Mouse (Mus musculus): Measurements from ENCODE around the gene Fam136a. TPM values are rescaled to one million over a fixed set of nuclear protein-coding genes. Genes with fewer than 3 reads are reported as not detected.

Fam136a gene
- total RNA-seq, 2 experiments from 2014 or later, result 11.9 to 15.1 TPM

- intact Hi-C loops (cut with DNase I), result no loop called here
- no peak for DNase-seq
Measured at GRCm38 (mm10) chr6:86394078-86394720, 28.8 kb downstream of the Fam136a start.

GRCm38 (mm10) chr6:86395021-86395420, 29.6 kb downstream of the Fam136a start:
- DNase-seq, result no peak
- intact Hi-C loops (cut with DNase I), result no loop called here

- DNase-seq, result no peak
- intact Hi-C loops (cut with DNase I), result no loop called here
Measured at GRCm38 (mm10) chr6:86395969-86396368, 30.5 kb downstream of the Fam136a start.

- intact Hi-C loops (cut with DNase I), result no loop called here
- peak; percentile 81 to 93 for DNase-seq
Measured at GRCm38 (mm10) chr6:86396581-86397256, 31.3 kb downstream of the Fam136a start, which contains the start of gene Pcyox1. Gene Pcyox1, minus strand, starts transcription at chr6:86397154.

- intact Hi-C loops (cut with DNase I), result no loop called here
- no peak for DNase-seq
Measured at GRCm38 (mm10) chr6:86397257-86397980, 32.0 kb downstream of the Fam136a start.

GRCm38 (mm10) chr6:86398986-86399385, 33.5 kb downstream of the Fam136a start:
- DNase-seq, result no peak
- intact Hi-C loops (cut with DNase I), result no loop called here

- intact Hi-C loops (cut with DNase I), result loop anchor here (2.0 kb wide), 1 partner anchor 35 kb away; the partner anchor contains the start of gene Fam136a
- DNase-seq, result no peak
Measured at GRCm38 (mm10) chr6:86399995-86400394, 34.5 kb downstream of the Fam136a start.

GRCm38 (mm10) chr6:86400972-86401371, 35.5 kb downstream of the Fam136a start:
- DNase-seq, result peak; percentile 48 to 59
- intact Hi-C loops (cut with DNase I), result loop anchor here (2.0 kb wide), 1 partner anchor 36 kb away; the partner anchor contains the start of gene Fam136a

- intact Hi-C loops (cut with DNase I), result no loop called here
- no peak for DNase-seq
Measured at GRCm38 (mm10) chr6:86402681-86403607, 37.5 kb downstream of the Fam136a start.

GRCm38 (mm10) chr6:86403728-86404099, 38.3 kb downstream of the Fam136a start:
- intact Hi-C loops (cut with DNase I), result no loop called here
- peak; percentile 81 to 86 for DNase-seq

GRCm38 (mm10) chr6:86404100-86404861, 38.8 kb downstream of the Fam136a start, which contains the start of gene Tia1:
Gene Tia1, plus strand, starts transcription at chr6:86404219.
- peak; percentile 92 to 99 for DNase-seq
- intact Hi-C loops (cut with DNase I), result no loop called here

- no peak for DNase-seq
- intact Hi-C loops (cut with DNase I), result no loop called here
Measured at GRCm38 (mm10) chr6:86404996-86405395, 39.5 kb downstream of the Fam136a start.

GRCm38 (mm10) chr6:86406306-86406705, 40.9 kb downstream of the Fam136a start:
- intact Hi-C loops (cut with DNase I), result no loop called here
- DNase-seq, result no peak

- intact Hi-C loops (cut with DNase I), result no loop called here
- no peak for DNase-seq
Measured at GRCm38 (mm10) chr6:86418711-86419110, 53.3 kb downstream of the Fam136a start.

GRCm38 (mm10) chr6:86419239-86419638, 53.8 kb downstream of the Fam136a start:
- intact Hi-C loops (cut with DNase I), result no loop called here
- no peak for DNase-seq
